Mouse (Mus musculus) kidney, embryonic 15.5 days (tissue): ENCODE data around the gene Coq4. TPM values are rescaled to one million over a fixed set of nuclear protein-coding genes. Genes with fewer than 3 reads are reported as not detected.

Experiments used
- ATAC-seq: fragments of 200-750 bp; cut with Nextera tagmentation; replicated peaks from 2 replicates; pipeline ENCODE4 v1.8.0; 2017; ENCODE audit warnings: moderate TSS enrichment; ENCODE audit not compliant: low FRiP score
- H3K27ac ChIP-seq: fragments of 300-500 bp; sonication (generic); 2 replicates; pipeline ENCODE4 v1.5.1; 2015; ENCODE audit warnings: mild to moderate bottlenecking, inconsistent platforms
- H3K27me3 ChIP-seq: fragments of 300-500 bp; sonication (generic); 2 replicates; pipeline ENCODE4 v1.6.1; 2015; ENCODE audit warnings: inconsistent platforms
- H3K36me3 ChIP-seq: fragments of 300-500 bp; sonication (generic); 2 replicates; pipeline ENCODE4 v1.6.1; 2015; ENCODE audit warnings: inconsistent platforms
- H3K4me1 ChIP-seq: fragments of 300-500 bp; sonication (generic); 2 replicates; pipeline ENCODE4 v1.6.1; 2015; ENCODE audit warnings: inconsistent platforms
- H3K4me2 ChIP-seq: fragments of 300-500 bp; sonication (generic); 2 replicates; pipeline ENCODE4 v1.6.1; 2015; ENCODE audit warnings: moderate library complexity, mild to moderate bottlenecking, inconsistent platforms
- H3K4me3 ChIP-seq: fragments of 300-500 bp; sonication (generic); replicated peaks from 2 replicates; pipeline ENCODE4 v1.5.1; 2015; ENCODE audit warnings: mild to moderate bottlenecking, inconsistent platforms
- H3K9ac ChIP-seq: fragments of 300-500 bp; sonication (generic); 2 replicates; pipeline ENCODE4 v1.6.1; 2015; ENCODE audit warnings: mild to moderate bottlenecking, inconsistent platforms
- H3K9me3 ChIP-seq: fragments of 300-500 bp; sonication (generic); replicated peaks from 2 replicates; pipeline ENCODE4 v1.6.1; 2016; ENCODE audit warnings: inconsistent platforms
- WGBS: fragments of 180-500 bp; shearing (Covaris S2); methylation state at CpG from one replicate; pipeline ENCODE4 v1.1.7; 2015; ENCODE audit warnings: mixed read lengths; 5-methylcytosine and 5-hydroxymethylcytosine counted together
- polyA plus RNA-seq: library from polyadenylated mRNA; unstranded; fragments of >200 nt; fragmentation: Nextera tagmentation; extraction: Ambion mirVana; gene quantifications from 2 replicates; pipeline ENCODE4 v1.2.1, GENCODE M21; 2015

Gene Coq4
- polyA plus RNA-seq = 40.9 and 41.8 TPM in 2 replicates

- no peaks in the 10 kb centered on the region for H3K27me3 ChIP-seq
- 2% methylated on average over 31 of the region's 31 CpGs for WGBS
- H3K36me3 ChIP-seq = peaks cover 70% of the 10 kb centered on the region
Measured at GRCm38 (mm10) chr2:29787104-29787917, at the start of gene Coq4. Gene Coq4 (plus strand): TSS chr2:29787493.

GRCm38 (mm10) chr2:29738799-29739198 is 48.5 kb upstream of the Coq4 start:
- ATAC-seq = no peak
- no peaks in the 10 kb centered on the region for H3K27me3 ChIP-seq
- H3K4me3 ChIP-seq = no peak overlapping the region
- peaks cover 65% of the 10 kb centered on the region for H3K36me3 ChIP-seq
- peak overlapping the region; percentile 10; the same call in 1 of the 2 replicates for H3K27ac ChIP-seq
- H3K4me2 ChIP-seq = no peak overlapping the region
- no peak overlapping the region for H3K9ac ChIP-seq
- no peaks in the 10 kb centered on the region for H3K9me3 ChIP-seq
- H3K4me1 ChIP-seq = no peaks in the 10 kb centered on the region
- WGBS = 78% methylated on average over 4 of the region's 4 CpGs

More at GRCm38 (mm10) chr2:29787104-29787917, at the start of gene Coq4:
- Histone ChIP-seq H3K9ac (peak within 1 kb of the TSS; percentile 76), H3K9me3 (no peaks in the 10 kb centered on the region), H3K27ac (peak within 1 kb of the TSS; percentile 87), H3K4me1 (peaks cover 17% of the 10 kb centered on the region), H3K4me2 (peak within 1 kb of the TSS; percentile 89), H3K4me3 (peak within 1 kb of the TSS; percentile 83)
- ATAC-seq = peak; percentile 89

GRCm38 (mm10) chr2:29739368-29739767 is 47.9 kb upstream of the Coq4 start:
- H3K27ac ChIP-seq = no peak overlapping the region
- H3K4me2 ChIP-seq = no peak overlapping the region
- H3K27me3 ChIP-seq = no peaks in the 10 kb centered on the region
- H3K4me3 ChIP-seq = no peak overlapping the region
- no peaks in the 10 kb centered on the region for H3K4me1 ChIP-seq
- no peaks in the 10 kb centered on the region for H3K9me3 ChIP-seq
- no peak for ATAC-seq
- WGBS = 64% methylated on average over 5 of the region's 5 CpGs
- H3K36me3 ChIP-seq = peaks cover 59% of the 10 kb centered on the region
- H3K9ac ChIP-seq = no peak overlapping the region

GRCm38 (mm10) chr2:29741207-29741606 is 46.1 kb upstream of the Coq4 start:
- no peak overlapping the region for H3K27ac ChIP-seq
- no peak overlapping the region for H3K4me3 ChIP-seq
- peaks cover 43% of the 10 kb centered on the region for H3K36me3 ChIP-seq
- 91% methylated on average over 6 of the region's 6 CpGs for WGBS
- no peaks in the 10 kb centered on the region for H3K4me1 ChIP-seq
- no peaks in the 10 kb centered on the region for H3K9me3 ChIP-seq
- H3K4me2 ChIP-seq = no peak overlapping the region
- H3K27me3 ChIP-seq = peaks cover 11% of the 10 kb centered on the region
- H3K9ac ChIP-seq = no peak overlapping the region
- ATAC-seq = no peak

GRCm38 (mm10) chr2:29744256-29744655 is 43.0 kb upstream of the Coq4 start:
- Histone ChIP-seq H3K36me3 (peaks cover 13% of the 10 kb centered on the region), H3K9me3 (no peaks in the 10 kb centered on the region), H3K27me3 (peaks cover 40% of the 10 kb centered on the region), H3K4me1 (peaks cover 8% of the 10 kb centered on the region; the same call in 1 of the 2 replicates), H3K27ac (no peak overlapping the region), H3K4me2 (no peak overlapping the region), H3K9ac (no peak overlapping the region), H3K4me3 (no peak overlapping the region)
- no peak for ATAC-seq
- 70% methylated on average over 6 of the region's 6 CpGs for WGBS

- Histone ChIP-seq H3K27me3 (peaks cover 68% of the 10 kb centered on the region), H3K4me3 (peak overlapping the region; percentile 40), H3K36me3 (no peaks in the 10 kb centered on the region), H3K4me2 (peak overlapping the region; percentile 76), H3K9ac (peak overlapping the region; percentile 37), H3K4me1 (peaks cover 26% of the 10 kb centered on the region), H3K9me3 (no peaks in the 10 kb centered on the region), H3K27ac (no peak overlapping the region)
- 2% methylated on average over 50 of the region's 50 CpGs for WGBS
- 0 out of 2 replicates have a peak, but pooled peaks have one; percentile 16 for ATAC-seq
Measured at GRCm38 (mm10) chr2:29747188-29747782, 40.0 kb upstream of the Coq4 start.

GRCm38 (mm10) chr2:29747852-29748251 is 39.4 kb upstream of the Coq4 start:
- no peaks in the 10 kb centered on the region for H3K9me3 ChIP-seq
- no peak for ATAC-seq
- H3K27ac ChIP-seq = no peak overlapping the region
- peaks cover 26% of the 10 kb centered on the region for H3K4me1 ChIP-seq
- H3K36me3 ChIP-seq = no peaks in the 10 kb centered on the region
- peak overlapping the region; percentile 76 for H3K4me2 ChIP-seq
- H3K27me3 ChIP-seq = peaks cover 74% of the 10 kb centered on the region
- 50% methylated on average over 5 of the region's 5 CpGs for WGBS
- peak overlapping the region; percentile 40; the same call in 1 of the 2 replicates for H3K4me3 ChIP-seq
- no peak overlapping the region for H3K9ac ChIP-seq

- WGBS = 69% methylated on average over 4 of the region's 4 CpGs
Measured at GRCm38 (mm10) chr2:29748499-29748898, 38.8 kb upstream of the Coq4 start.

GRCm38 (mm10) chr2:29751497-29751896 is 35.8 kb upstream of the Coq4 start, which contains the start of gene Gm13420:
Gene Gm13420 (minus strand): TSS chr2:29751685.
- H3K4me2 ChIP-seq = peak within 1 kb of the TSS; percentile 68
- peak within 1 kb of the TSS; percentile 36 for H3K4me3 ChIP-seq
- H3K36me3 ChIP-seq = no peaks in the 10 kb centered on the region
- peak within 1 kb of the TSS; percentile 76 for H3K27ac ChIP-seq
- H3K9me3 ChIP-seq = no peaks in the 10 kb centered on the region
- peaks cover 61% of the 10 kb centered on the region for H3K27me3 ChIP-seq
- H3K9ac ChIP-seq = peak within 1 kb of the TSS; percentile 33
- peak; percentile 90 for ATAC-seq
- WGBS = 5% methylated on average over 28 of the region's 28 CpGs
- H3K4me1 ChIP-seq = peaks cover 26% of the 10 kb centered on the region

More at GRCm38 (mm10) chr2:29748499-29748898, 38.8 kb upstream of the Coq4 start:
- no peak overlapping the region for H3K27ac ChIP-seq
- H3K9ac ChIP-seq = no peak overlapping the region
- no peak for ATAC-seq
- H3K36me3 ChIP-seq = no peaks in the 10 kb centered on the region
- H3K4me3 ChIP-seq = no peak overlapping the region
- peaks cover 75% of the 10 kb centered on the region for H3K27me3 ChIP-seq
- H3K9me3 ChIP-seq = no peaks in the 10 kb centered on the region
- no peak overlapping the region for H3K4me2 ChIP-seq
- peaks cover 26% of the 10 kb centered on the region for H3K4me1 ChIP-seq

GRCm38 (mm10) chr2:29752397-29752796 is 34.9 kb upstream of the Coq4 start:
- peak overlapping the region; percentile 76; the same call in 1 of the 2 replicates for H3K27ac ChIP-seq
- no peak for ATAC-seq
- H3K9ac ChIP-seq = no peak overlapping the region
- peaks cover 52% of the 10 kb centered on the region for H3K27me3 ChIP-seq
- H3K9me3 ChIP-seq = no peaks in the 10 kb centered on the region
- H3K4me1 ChIP-seq = peaks cover 21% of the 10 kb centered on the region
- no peak overlapping the region for H3K4me2 ChIP-seq
- 97% methylated on average over 5 of the region's 5 CpGs for WGBS
- H3K36me3 ChIP-seq = no peaks in the 10 kb centered on the region
- H3K4me3 ChIP-seq = no peak overlapping the region

- H3K4me2 ChIP-seq = no peak overlapping the region
- H3K27ac ChIP-seq = no peak overlapping the region
- no peak overlapping the region for H3K9ac ChIP-seq
- no peaks in the 10 kb centered on the region for H3K9me3 ChIP-seq
- peaks cover 15% of the 10 kb centered on the region for H3K4me1 ChIP-seq
- no peak overlapping the region for H3K4me3 ChIP-seq
- no peak for ATAC-seq
- peaks cover 22% of the 10 kb centered on the region for H3K27me3 ChIP-seq
- H3K36me3 ChIP-seq = no peaks in the 10 kb centered on the region
Measured at GRCm38 (mm10) chr2:29755693-29756092, 31.6 kb upstream of the Coq4 start.

- Histone ChIP-seq H3K36me3 (no peaks in the 10 kb centered on the region), H3K4me1 (peaks cover 14% of the 10 kb centered on the region; the same call in 1 of the 2 replicates), H3K4me3 (no peak overlapping the region), H3K4me2 (no peak overlapping the region), H3K27me3 (no peaks in the 10 kb centered on the region), H3K27ac (no peak overlapping the region), H3K9ac (no peak overlapping the region), H3K9me3 (no peaks in the 10 kb centered on the region)
- WGBS = 0% methylated on average over 1 of the region's 1 CpGs
- peak; percentile 43 for ATAC-seq
Measured at GRCm38 (mm10) chr2:29764831-29765230, 22.5 kb upstream of the Coq4 start.
